Mouse (Mus musculus) adrenal gland, postnatal 10 days (tissue): Measurements from ENCODE around the gene Tap1. TPM values are rescaled to one million over a fixed set of nuclear protein-coding genes. Genes with fewer than 3 reads are reported as not detected.
"Not testable (repeated sequence)": the region's sequence is repeated elsewhere in the genome, so short reads cannot be mapped to it uniquely, and the experiment has no call there.

Experiments used
- DNase-seq: peaks from one replicate; pipeline ENCODE4 v3.0.0; 2021; ENCODE audit warnings: mixed read lengths
- long read RNA-seq, 2 experiments: library from polyadenylated mRNA; stranded (forward); transcript quantifications; one replicate each; pipeline ENCODE4 v2.0.0; 2021
- total RNA-seq, 2 experiments: library from RNA; stranded (reverse); gene quantifications; 2 replicates each; pipeline ENCODE4 v1.2.3; 2021

Gene Tap1
- 10 to 100 TPM; 11.9 to 15.5 TPM for total RNA-seq
- long read RNA-seq, experiment 1, transcript Tap1-206 (11 exons, 2,953 nt) = major isoform, 21 of 29 reads
- long read RNA-seq, experiment 1, partial matches to known transcripts = 4 of 29 reads
- long read RNA-seq, experiment 1, other reads (novel, unspliced or antisense) = 3 of 29 reads
- long read RNA-seq, experiment 2, partial matches to known transcripts = 1 of 7 reads
- long read RNA-seq, experiment 2, other reads (novel, unspliced or antisense) = 2 of 7 reads

GRCm38 (mm10) chr17:34187261-34187916 is at the start of gene Tap1, which contains the start of gene Psmb9:
Gene Tap1, plus strand, starts transcription at chr17:34187553.
Gene Psmb9, minus strand, starts transcription at chr17:34187764.
- peak; percentile 100 for DNase-seq

DNA sequence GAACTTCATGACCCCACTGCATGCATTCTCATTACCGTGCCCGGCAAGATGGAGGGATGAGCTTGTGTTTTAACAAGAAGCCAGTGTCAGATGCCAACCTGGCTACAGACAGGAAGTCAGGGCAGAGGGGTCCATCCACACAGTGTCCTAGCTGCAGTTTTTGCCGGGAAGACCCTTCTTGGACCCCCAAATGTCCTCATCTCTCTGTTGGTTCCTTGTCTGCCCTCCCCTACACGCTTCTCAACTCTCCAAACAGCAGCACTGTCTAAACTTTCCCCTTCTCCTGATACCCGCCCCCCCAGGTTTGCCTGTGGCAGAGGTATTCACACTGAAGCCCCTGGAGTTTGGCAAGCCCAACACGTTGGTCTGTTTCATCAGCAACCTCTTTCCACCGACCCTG is 49.8 kb upstream of the Tap1 start:
- DNase-seq = no peak

GRCm38 (mm10) chr17:34138655-34139054 is 48.7 kb upstream of the Tap1 start:
- no peak for DNase-seq

DNA sequence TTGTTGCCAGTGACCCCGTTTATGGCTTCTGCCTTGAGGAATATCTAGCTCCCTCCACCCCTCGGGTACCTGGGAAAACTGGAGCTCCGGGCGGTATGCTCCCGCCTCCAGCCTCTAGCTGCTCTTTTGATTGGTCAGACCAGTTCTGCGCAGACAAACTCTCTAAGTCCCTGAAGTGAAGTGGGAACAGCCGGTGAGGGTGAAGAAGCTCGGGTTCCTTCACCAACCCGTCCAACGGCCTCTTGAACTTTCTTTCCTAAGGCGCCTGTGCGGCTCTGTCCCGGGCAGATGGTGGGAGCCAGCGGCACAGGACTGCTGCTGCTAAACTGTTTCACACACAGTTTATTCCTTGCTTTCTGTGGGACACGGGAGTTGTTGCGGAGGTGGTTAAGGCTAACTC is 47.9 kb upstream of the Tap1 start:
- DNase-seq = no peak

- no peak for DNase-seq
Measured at GRCm38 (mm10) chr17:34140240-34140639, 47.1 kb upstream of the Tap1 start.

DNA sequence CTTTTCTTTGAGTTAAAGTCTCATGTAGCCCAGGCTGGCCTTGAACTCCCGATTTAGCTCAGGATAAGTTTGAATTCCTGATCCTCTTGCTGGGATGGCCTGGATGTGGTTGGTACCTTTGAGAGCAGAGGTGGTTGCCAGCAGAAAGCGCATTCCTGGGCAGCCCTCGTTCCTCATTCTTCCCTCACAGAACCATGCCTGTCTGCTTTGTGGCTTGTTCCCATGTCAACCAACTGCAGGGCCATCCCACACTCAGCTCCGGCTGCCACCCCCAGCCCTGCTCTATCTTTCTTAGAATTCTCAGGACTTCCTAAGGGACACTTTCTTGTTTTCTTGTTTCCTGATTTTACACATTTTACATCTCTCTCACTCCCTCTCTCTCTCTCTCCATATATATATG is 45.9 kb upstream of the Tap1 start:
- DNase-seq = no peak

- no peak for DNase-seq
Measured at GRCm38 (mm10) chr17:34142456-34143010, 44.8 kb upstream of the Tap1 start.

DNA sequence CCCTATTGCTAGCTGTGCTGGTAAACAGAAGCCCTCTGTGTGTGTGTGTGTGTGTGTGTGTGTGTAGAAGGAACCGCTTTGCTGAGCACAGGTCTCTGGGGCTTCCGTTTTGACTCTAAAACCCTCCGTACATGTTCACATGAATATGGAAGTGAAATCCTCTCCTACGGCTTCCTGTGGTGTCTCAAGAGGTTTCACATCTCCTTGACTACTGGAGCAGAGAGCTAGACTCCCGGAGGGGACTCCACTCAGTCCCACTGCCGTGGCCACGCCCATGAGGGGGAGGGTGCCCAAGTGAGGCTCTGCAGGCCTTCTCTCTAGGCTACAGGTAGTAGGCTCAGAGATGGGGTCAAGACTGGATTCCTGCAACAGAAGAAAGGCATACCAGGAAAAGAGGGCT is 44.3 kb upstream of the Tap1 start, which contains the start of gene H2-DMb2:
Gene H2-DMb2, plus strand, starts transcription at position 275 of the 400 bp plus-strand sequence.
- peak; percentile 46 for DNase-seq

DNA sequence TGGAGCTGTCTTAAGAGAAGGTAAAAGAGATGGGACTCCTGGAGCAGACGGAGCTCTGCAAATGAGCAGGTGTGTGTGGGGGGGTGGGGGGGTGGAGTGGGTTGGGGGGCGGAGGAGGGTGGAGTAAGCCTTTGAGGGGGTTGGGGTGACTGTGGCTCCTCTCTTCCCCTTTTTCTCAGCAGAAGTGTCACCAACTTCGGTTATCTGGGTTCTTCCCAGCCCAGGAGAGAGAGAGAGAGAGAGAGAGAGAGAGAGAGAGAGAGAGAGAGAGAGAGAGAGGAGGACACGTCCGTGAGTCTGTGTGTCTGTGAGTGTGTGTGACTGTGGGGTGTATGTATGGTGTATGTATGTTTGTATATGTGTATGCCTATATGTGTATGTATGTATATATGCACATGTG is 43.9 kb upstream of the Tap1 start:
- no peak for DNase-seq

DNA sequence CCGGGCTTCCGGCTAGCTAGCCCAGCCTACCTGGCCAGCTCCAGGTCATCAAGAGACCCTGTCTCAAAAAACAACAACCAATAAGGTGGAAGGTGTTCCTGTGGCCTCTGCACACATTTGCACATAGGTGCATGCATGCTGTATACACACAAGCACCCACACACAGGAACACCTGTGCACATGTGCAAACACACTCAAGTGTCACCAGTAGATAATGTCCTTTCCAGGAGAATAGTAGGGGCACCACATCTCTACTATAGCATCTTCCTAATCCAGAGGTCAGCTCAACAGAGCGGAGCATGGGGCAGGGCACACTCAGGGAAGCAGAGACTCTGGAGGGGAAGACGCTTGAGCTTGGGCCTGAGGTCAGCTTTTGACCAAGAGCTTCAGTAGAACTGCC is 43.1 kb upstream of the Tap1 start:
- not testable (repeated sequence) for DNase-seq

- DNase-seq = no peak
Measured at GRCm38 (mm10) chr17:34144960-34145371, 42.4 kb upstream of the Tap1 start.

GRCm38 (mm10) chr17:34152923-34153322 is 34.4 kb upstream of the Tap1 start, which contains the start of gene H2-DMb1:
Gene H2-DMb1, plus strand, starts transcription at chr17:34153072.
- DNase-seq = peak; percentile 64

- DNase-seq = no peak
Measured at GRCm38 (mm10) chr17:34155534-34155933, 31.8 kb upstream of the Tap1 start.

GRCm38 (mm10) chr17:34164202-34164895 is 23.0 kb upstream of the Tap1 start:
- no peak for DNase-seq

GRCm38 (mm10) chr17:34165033-34165730 is 22.2 kb upstream of the Tap1 start:
- no peak for DNase-seq

DNA sequence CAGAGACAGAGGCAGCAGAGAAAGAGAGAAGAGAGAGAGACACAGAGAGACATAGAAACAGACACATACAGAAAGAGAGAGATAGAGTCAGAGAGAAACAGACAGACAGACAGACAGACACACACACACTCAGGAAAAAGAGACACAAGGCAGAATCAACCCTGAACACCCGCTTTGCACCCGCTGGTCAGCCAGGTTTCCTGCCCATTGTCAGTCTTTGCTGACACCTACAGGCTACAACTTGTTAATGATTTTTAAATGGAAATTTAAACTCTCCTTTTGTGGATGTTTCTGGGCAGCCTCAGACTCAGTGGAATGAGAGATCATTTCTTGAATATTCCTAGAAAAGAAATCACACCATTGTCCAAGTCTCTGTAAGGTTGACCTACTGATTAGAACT is 18.1 kb upstream of the Tap1 start:
- peak; percentile 54 for DNase-seq

DNA sequence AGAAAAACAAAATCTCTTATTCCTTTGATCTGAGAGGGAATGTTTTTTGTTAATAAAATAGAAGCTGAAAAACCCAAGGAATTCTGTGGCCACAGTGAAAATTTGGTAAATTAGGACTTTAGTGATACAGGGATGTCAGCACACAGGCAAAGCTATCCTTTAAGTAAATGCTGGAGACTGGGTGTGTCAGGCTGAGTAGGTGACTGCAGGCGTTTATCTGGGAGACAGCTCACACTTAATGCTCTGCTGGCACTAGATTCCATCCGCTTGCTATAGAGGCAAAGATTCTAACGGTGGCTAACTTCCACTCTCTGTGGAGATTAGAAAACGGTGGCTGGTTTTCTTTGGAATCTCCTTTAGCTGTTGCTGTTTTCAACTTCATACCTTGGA is 16.9 kb upstream of the Tap1 start:
- no peak for DNase-seq

DNA sequence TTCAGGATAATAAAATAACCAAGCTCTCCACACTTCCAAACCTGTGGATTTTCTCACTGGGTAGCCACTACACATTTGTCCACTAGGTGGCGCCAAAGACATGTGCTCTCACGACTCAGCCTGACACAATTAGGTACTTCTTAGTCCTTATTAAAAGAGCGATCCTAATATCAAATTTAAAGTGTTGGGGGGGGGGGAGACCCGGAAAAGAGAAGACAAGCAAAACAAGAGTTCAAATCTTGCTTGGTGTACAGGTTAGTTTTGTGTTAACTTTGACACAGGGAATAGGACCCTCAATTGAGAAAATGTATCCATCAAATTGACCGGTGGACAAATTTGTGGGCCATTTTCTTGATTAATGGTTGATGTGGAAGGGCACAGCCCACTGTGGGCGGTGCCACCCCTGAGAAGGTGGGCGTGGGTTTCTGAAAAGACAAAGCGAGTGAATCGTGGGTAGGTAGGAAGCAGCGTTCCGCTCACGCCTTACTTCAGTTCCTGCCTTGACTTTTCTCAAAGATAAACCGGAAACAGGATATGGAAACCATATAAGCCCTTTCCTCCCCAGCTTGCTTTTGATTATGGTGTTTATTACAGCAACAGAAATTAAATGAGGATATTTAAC is 16.4 kb upstream of the Tap1 start:
- DNase-seq = peak; percentile 87

DNA sequence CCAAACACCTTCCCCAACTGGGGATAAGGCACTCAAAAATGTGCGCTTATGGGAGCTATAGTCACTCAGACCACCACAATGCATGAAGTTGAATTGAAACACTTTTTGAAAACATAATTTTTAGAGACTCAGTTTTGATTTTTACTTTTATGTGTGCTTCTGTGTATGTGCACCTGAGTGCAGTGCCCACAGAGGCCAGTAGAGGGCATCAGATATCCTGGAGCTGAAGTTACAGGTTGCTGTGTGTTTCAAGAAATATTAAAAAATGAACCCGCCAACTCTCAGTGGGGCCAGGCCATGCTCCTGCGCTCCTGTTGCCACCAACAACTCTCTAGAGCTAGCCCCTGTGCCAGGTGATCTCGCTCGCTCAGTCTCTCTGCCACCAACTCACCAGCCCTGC is 14.8 kb upstream of the Tap1 start:
- DNase-seq = no peak

GRCm38 (mm10) chr17:34174075-34174474 is 13.3 kb upstream of the Tap1 start:
- no peak for DNase-seq

DNA sequence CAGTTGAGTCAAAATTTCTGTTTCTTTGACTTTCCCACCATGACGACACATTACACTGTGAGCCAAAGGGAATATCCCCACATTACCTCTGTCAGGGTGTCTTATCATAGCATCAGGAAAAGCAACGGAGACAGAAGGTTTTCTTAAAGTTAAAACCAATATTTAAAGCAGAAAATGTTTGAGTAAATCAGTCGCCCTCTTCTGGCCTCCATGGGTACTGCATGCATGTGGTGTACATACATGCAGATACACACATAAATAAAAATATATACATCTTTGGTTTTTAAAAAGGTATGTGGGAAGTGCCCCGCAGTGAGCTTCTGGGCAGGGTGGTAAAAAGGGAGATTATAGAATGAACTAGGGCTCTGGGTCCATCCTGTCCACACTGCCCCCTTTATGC is 10.2 kb upstream of the Tap1 start:
- DNase-seq = no peak

DNA sequence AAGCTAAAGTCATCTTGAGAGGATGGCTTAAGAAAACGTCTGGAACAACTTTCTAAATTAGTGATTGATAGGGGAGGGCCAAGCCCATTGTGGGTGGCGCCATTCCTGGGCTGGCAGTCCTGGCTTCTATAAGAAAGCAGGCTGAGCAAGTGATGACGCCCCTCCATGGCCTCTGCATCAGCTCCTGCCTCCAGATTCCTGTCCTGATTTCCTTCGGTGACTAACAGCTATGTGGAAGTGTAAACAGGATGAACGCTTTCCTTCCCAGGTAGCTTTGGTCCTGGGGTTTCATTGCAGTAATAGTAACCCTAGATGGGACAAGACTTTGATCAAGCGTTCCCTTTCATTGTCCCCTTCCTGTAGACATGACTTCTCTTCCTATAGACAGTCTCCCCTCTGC is 8.3 kb upstream of the Tap1 start:
- DNase-seq = no peak
